Mouse (Mus musculus) CD4-positive naive resting alpha-beta T cell, adult 57 days (primary cell): ENCODE measurements around the gene Trarg1. TPM values are rescaled to one million over a fixed set of nuclear protein-coding genes. Genes with fewer than 3 reads are reported as not detected.

Source experiments
- total RNA-seq: library from RNA; stranded (reverse); gene quantifications from one replicate; pipeline ENCODE4 v1.2.4, GENCODE M21; 2023

The Trarg1 gene
- not detected for total RNA-seq

GRCm38 (mm10) chr11:76679508-76679907 is at the start of gene Trarg1:
TSS of gene Trarg1 (plus strand) at chr11:76679808.

GRCm38 (mm10) chr11:76671871-76672475 is 7.6 kb upstream of the Trarg1 start, which contains the start of gene Bhlha9:
TSS of gene Bhlha9 (plus strand) at chr11:76672470.

Other genes with a start within 250 kb of the Trarg1 start
- gene Abr, start 57.5 kb upstream of the Trarg1 start, total RNA-seq: 49.6 TPM
- not detected for gene Bhlha9, start 7.3 kb upstream of the Trarg1 start, total RNA-seq
- 42.0 TPM for gene Gosr1, start 83.8 kb downstream of the Trarg1 start, total RNA-seq
- 1.8 TPM for gene Cpd, start 167.2 kb downstream of the Trarg1 start, total RNA-seq
- gene Tmigd1, start 222.4 kb downstream of the Trarg1 start, total RNA-seq: not detected
- gene Blmh, start 245.0 kb downstream of the Trarg1 start, total RNA-seq: 35.4 TPM